Mouse (Mus musculus): ENCODE results near the gene Utp4. TPM values are rescaled to one million over a fixed set of nuclear protein-coding genes. Genes with fewer than 3 reads are reported as not detected.
"Not testable (repeated sequence)": the region's sequence is repeated elsewhere in the genome, so short reads cannot be mapped to it uniquely, and the experiment has no call there.

Gene Utp4
- polyA plus RNA-seq, 1 experiment: 36.6 TPM

- no peak within 1 kb of the TSS for H3K27ac ChIP-seq (ENCODE audit: control insufficient read depth, insufficient read depth, low read length)
- peaks cover 11% of the 10 kb centered on the region for H3K4me1 ChIP-seq (replicated peaks; ENCODE audit: control insufficient read depth, insufficient read depth, low read length)
- H3K4me3 ChIP-seq (ENCODE audit: control insufficient read depth, insufficient read depth, low read length): peak within 1 kb of the TSS; percentile 16
- peaks cover 4% of the 10 kb centered on the region; the same call in 1 of the 2 replicates for H3K27me3 ChIP-seq (ENCODE audit: control insufficient read depth, insufficient read depth, low read length)
- TF ChIP-seq POLR2A (IDR thresholded peaks at IDR 0.05; ENCODE audit: control insufficient read depth, extremely low read depth, insufficient read depth, low read length, poor library complexity): no peak
- TF ChIP-seq CTCF (IDR thresholded peaks at IDR 0.05; ENCODE audit: borderline replicate concordance, control insufficient read depth, extremely low read depth, insufficient read depth, low read length, poor library complexity): no peak
- WGBS: 6% methylated on average over 18 of the region's 18 CpGs
- no peak for DNase-seq
- no peaks in the 10 kb centered on the region for H3K36me3 ChIP-seq (ENCODE audit: control insufficient read depth, insufficient read depth, low read length)
Observed at GRCm38 (mm10) chr8:106870051-106870450, 23.4 kb upstream of the Utp4 start, which contains the start of gene Has3. TSS of gene Has3 (plus strand) at chr8:106870242.

DNA sequence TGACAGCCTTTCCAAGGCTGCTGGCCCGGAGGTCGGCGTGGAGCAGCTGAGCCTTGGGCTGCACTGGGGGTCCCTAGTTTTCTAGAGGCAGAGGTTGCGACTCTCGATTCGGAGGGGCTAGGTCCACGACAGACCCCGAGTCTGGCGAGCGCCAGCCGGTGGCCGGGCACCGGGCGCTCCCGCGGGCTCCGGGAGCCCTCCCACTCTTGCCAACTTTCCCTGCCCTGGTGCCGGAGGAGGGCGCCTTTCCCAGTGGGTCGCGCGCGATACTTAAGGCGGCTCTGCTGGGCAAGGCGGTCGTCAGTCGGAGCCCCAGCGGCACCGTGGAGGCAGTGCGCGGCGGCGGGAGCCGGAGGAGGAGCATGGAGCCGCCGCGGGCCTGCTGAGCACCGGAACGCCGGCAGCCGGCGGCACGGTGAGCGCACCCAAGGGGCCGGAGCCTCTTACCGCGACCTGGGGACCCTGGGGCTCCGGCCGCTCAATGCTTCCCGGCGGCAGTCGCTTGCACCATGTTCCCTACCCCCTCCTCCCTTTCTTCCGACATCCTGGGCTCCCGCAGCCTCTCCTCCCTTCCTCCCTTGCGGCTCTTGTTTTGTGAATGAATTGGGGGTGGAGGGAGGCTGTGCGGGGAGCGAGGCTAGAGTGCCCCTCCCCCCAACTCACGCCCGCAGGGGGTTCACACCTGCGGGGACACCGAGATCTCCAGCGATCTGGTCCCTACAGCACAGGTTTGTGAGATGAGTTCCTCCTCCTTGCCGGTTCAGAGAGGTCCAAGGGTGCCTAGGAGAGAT is 22.7 kb upstream of the Utp4 start:
- Histone ChIP-seq H3K4me3 (ENCODE audit: control insufficient read depth, insufficient read depth, low read length) (peak overlapping the region; percentile 16), H3K36me3 (ENCODE audit: control insufficient read depth, insufficient read depth, low read length) (no peaks in the 10 kb centered on the region), H3K27ac (ENCODE audit: control insufficient read depth, insufficient read depth, low read length) (no peak overlapping the region), H3K27me3 (ENCODE audit: control insufficient read depth, insufficient read depth, low read length) (peaks cover 4% of the 10 kb centered on the region; the same call in 1 of the 2 replicates), H3K4me1 (replicated peaks; ENCODE audit: control insufficient read depth, insufficient read depth, low read length) (peaks cover 11% of the 10 kb centered on the region)
- TF ChIP-seq POLR2A (IDR thresholded peaks at IDR 0.05; ENCODE audit: control insufficient read depth, extremely low read depth, insufficient read depth, low read length, poor library complexity) (no peak), CTCF (IDR thresholded peaks at IDR 0.05; ENCODE audit: borderline replicate concordance, control insufficient read depth, extremely low read depth, insufficient read depth, low read length, poor library complexity) (no peak)
- peak; percentile 19 for DNase-seq
- 1% methylated on average over 63 of the region's 63 CpGs for WGBS

GRCm38 (mm10) chr8:106871328-106871926 is 22.0 kb upstream of the Utp4 start:
- no peak overlapping the region; the same call in 1 of the 2 replicates for H3K4me3 ChIP-seq (ENCODE audit: control insufficient read depth, insufficient read depth, low read length)
- H3K4me1 ChIP-seq (replicated peaks; ENCODE audit: control insufficient read depth, insufficient read depth, low read length): peaks cover 11% of the 10 kb centered on the region
- 7% methylated on average over 15 of the region's 15 CpGs for WGBS
- no peak for DNase-seq
- H3K36me3 ChIP-seq (ENCODE audit: control insufficient read depth, insufficient read depth, low read length): no peaks in the 10 kb centered on the region
- TF ChIP-seq POLR2A (IDR thresholded peaks at IDR 0.05; ENCODE audit: control insufficient read depth, extremely low read depth, insufficient read depth, low read length, poor library complexity): no peak
- no peak for TF ChIP-seq CTCF (IDR thresholded peaks at IDR 0.05; ENCODE audit: borderline replicate concordance, control insufficient read depth, extremely low read depth, insufficient read depth, low read length, poor library complexity)
- H3K27ac ChIP-seq (ENCODE audit: control insufficient read depth, insufficient read depth, low read length): no peak overlapping the region
- peaks cover 4% of the 10 kb centered on the region; the same call in 1 of the 2 replicates for H3K27me3 ChIP-seq (ENCODE audit: control insufficient read depth, insufficient read depth, low read length)

GRCm38 (mm10) chr8:106871931-106872371 is 21.5 kb upstream of the Utp4 start:
- Histone ChIP-seq H3K4me3 (ENCODE audit: control insufficient read depth, insufficient read depth, low read length) (no peak overlapping the region), H3K4me1 (replicated peaks; ENCODE audit: control insufficient read depth, insufficient read depth, low read length) (peaks cover 11% of the 10 kb centered on the region), H3K36me3 (ENCODE audit: control insufficient read depth, insufficient read depth, low read length) (no peaks in the 10 kb centered on the region), H3K27ac (ENCODE audit: control insufficient read depth, insufficient read depth, low read length) (no peak overlapping the region), H3K27me3 (ENCODE audit: control insufficient read depth, insufficient read depth, low read length) (peaks cover 4% of the 10 kb centered on the region; the same call in 1 of the 2 replicates)
- 6% methylated on average over 22 of the region's 22 CpGs for WGBS
- no peak for TF ChIP-seq POLR2A (IDR thresholded peaks at IDR 0.05; ENCODE audit: control insufficient read depth, extremely low read depth, insufficient read depth, low read length, poor library complexity)
- TF ChIP-seq CTCF (IDR thresholded peaks at IDR 0.05; ENCODE audit: borderline replicate concordance, control insufficient read depth, extremely low read depth, insufficient read depth, low read length, poor library complexity): no peak
- no peak for DNase-seq

DNA sequence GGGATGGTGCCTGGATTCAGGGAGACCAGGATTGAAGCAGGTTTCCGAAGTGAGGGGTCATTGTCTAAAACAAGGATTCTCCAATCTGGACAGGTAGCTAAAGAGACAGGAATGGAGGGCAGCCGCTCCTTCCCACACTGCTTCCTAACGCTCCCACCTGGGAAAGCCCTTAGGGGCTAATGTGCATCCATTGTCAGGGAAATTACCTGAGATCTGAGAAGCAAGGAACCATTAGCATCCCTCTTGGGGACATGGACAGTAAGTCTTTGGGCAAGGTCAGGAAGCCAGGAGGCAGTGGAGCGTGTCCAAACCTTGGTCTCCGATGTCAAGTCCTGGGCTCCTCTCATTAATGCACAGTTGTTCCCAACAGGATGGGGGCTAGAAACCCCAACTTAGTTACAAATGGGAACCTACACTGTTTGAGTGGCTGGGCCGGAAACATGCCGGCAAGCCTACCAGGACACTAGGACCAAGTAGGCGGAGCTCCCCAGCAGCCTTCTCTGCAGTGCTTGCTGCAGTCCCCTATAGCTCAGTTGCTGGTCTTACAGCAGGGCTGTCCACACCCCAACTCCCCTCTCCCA is 20.9 kb upstream of the Utp4 start:
- no peak overlapping the region for H3K4me3 ChIP-seq (ENCODE audit: control insufficient read depth, insufficient read depth, low read length)
- no peak overlapping the region for H3K27ac ChIP-seq (ENCODE audit: control insufficient read depth, insufficient read depth, low read length)
- no peaks in the 10 kb centered on the region for H3K36me3 ChIP-seq (ENCODE audit: control insufficient read depth, insufficient read depth, low read length)
- WGBS: 63% methylated on average over 8 of the region's 8 CpGs
- H3K4me1 ChIP-seq (replicated peaks; ENCODE audit: control insufficient read depth, insufficient read depth, low read length): peaks cover 11% of the 10 kb centered on the region
- H3K27me3 ChIP-seq (ENCODE audit: control insufficient read depth, insufficient read depth, low read length): peaks cover 4% of the 10 kb centered on the region; the same call in 1 of the 2 replicates
- TF ChIP-seq POLR2A (IDR thresholded peaks at IDR 0.05; ENCODE audit: control insufficient read depth, extremely low read depth, insufficient read depth, low read length, poor library complexity) (no peak), CTCF (IDR thresholded peaks at IDR 0.05; ENCODE audit: borderline replicate concordance, control insufficient read depth, extremely low read depth, insufficient read depth, low read length, poor library complexity) (no peak)
- DNase-seq: no peak

GRCm38 (mm10) chr8:106880121-106880707 is 13.2 kb upstream of the Utp4 start:
- Histone ChIP-seq H3K36me3 (ENCODE audit: control insufficient read depth, insufficient read depth, low read length) (peaks cover 25% of the 10 kb centered on the region), H3K27ac (ENCODE audit: control insufficient read depth, insufficient read depth, low read length) (no peak overlapping the region), H3K4me3 (ENCODE audit: control insufficient read depth, insufficient read depth, low read length) (no peak overlapping the region), H3K4me1 (replicated peaks; ENCODE audit: control insufficient read depth, insufficient read depth, low read length) (no peaks in the 10 kb centered on the region), H3K27me3 (ENCODE audit: control insufficient read depth, insufficient read depth, low read length) (no peaks in the 10 kb centered on the region)
- TF ChIP-seq CTCF (IDR thresholded peaks at IDR 0.05; ENCODE audit: borderline replicate concordance, control insufficient read depth, extremely low read depth, insufficient read depth, low read length, poor library complexity): no peak
- TF ChIP-seq POLR2A (IDR thresholded peaks at IDR 0.05; ENCODE audit: control insufficient read depth, extremely low read depth, insufficient read depth, low read length, poor library complexity): no peak
- no peak for DNase-seq
- WGBS: 90% methylated on average over 8 of the region's 8 CpGs

DNA sequence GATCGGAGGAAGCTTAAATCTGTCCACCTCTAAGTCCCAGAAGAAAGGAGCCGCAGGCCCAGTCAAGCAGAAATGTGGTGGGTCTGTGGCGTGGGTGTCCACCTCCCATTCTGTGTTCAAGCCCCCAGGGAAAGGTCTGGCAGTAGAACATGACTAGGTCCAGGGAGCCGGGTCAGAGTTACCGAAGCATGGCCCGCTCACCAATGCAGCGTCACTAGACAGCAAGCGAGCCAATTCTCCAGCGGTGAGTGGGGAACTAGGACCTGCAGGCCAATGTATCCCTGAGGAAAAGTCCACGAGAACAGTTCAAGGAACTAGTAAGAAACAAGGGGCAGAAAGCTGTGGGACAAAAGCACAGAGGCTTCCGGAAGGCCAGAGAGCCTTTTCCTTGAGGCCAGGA is 9.3 kb upstream of the Utp4 start:
- not testable (repeated sequence) for H3K4me1 ChIP-seq (replicated peaks; ENCODE audit: control insufficient read depth, insufficient read depth, low read length); H3K4me3 ChIP-seq (ENCODE audit: control insufficient read depth, insufficient read depth, low read length); DNase-seq; H3K27ac ChIP-seq (ENCODE audit: control insufficient read depth, insufficient read depth, low read length); H3K27me3 ChIP-seq (ENCODE audit: control insufficient read depth, insufficient read depth, low read length)
- peaks cover 37% of the 10 kb centered on the region for H3K36me3 ChIP-seq (ENCODE audit: control insufficient read depth, insufficient read depth, low read length)
- 97% methylated on average over 11 of the region's 11 CpGs for WGBS

DNA sequence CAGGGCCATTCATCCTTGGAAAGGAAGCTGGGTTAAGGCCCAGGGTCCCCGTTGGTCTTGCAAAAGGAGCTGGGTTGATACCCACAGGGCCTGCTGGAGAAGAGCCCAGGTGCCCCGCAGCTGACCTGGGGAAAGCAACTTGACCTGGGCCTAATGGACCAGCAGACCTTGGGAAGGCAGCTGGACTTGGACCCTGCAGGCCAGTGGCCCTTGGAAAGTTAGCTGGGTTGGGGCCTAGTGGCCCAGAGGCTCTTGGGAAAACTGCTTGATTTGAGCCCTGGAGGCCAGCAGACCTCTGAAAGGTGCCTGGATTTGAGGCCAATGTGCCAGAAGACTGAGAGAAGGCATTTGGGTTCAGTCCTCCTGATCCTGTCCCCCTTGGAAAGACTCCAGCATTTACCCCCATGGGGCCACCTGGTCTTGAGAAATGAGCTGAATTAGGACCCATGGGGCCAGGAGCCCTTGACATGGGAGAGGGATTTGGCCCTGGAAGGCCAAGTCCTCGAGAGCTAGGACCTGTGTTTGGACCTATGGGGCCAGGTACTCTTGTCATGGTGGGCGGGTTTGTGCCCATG is 8.5 kb upstream of the Utp4 start:
- WGBS: 97% methylated on average over 4 of the region's 4 CpGs
- not testable (repeated sequence) for DNase-seq; H3K4me1 ChIP-seq (replicated peaks; ENCODE audit: control insufficient read depth, insufficient read depth, low read length); H3K4me3 ChIP-seq (ENCODE audit: control insufficient read depth, insufficient read depth, low read length); H3K27me3 ChIP-seq (ENCODE audit: control insufficient read depth, insufficient read depth, low read length); H3K27ac ChIP-seq (ENCODE audit: control insufficient read depth, insufficient read depth, low read length)
- peaks cover 32% of the 10 kb centered on the region for H3K36me3 ChIP-seq (ENCODE audit: control insufficient read depth, insufficient read depth, low read length)
